Mouse (Mus musculus) T-cell, adult 2 months (primary cell): ENCODE data around the gene Wnt3a.
A peak's percentile ranks its signal among the peaks of the same experiment; 100 is the strongest.
"Not testable (repeated sequence)": the region's sequence is repeated elsewhere in the genome, so short reads cannot be mapped to it uniquely, and the experiment has no call there.

ENCODE experiments used
- DNase-seq: peaks from one replicate; pipeline ENCODE4 v3.0.0; 2022; ENCODE audit warnings: low spot score

Gene Wnt3a

GRCm38 (mm10) chr11:59218389-59218998, 72.1 kb downstream of the Wnt3a start:
- DNase-seq = no peak

GRCm38 (mm10) chr11:59216955-59217354, 73.6 kb downstream of the Wnt3a start:
- DNase-seq = no peak

GRCm38 (mm10) chr11:59212892-59213494, 77.6 kb downstream of the Wnt3a start:
- DNase-seq = no peak

- peak; percentile 87 for DNase-seq
Observed at GRCm38 (mm10) chr11:59212320-59212719, 78.2 kb downstream of the Wnt3a start.

- not testable (repeated sequence) for DNase-seq
Observed at GRCm38 (mm10) chr11:59211561-59211960, 79.0 kb downstream of the Wnt3a start.

GRCm38 (mm10) chr11:59210020-59210419, 80.5 kb downstream of the Wnt3a start:
- DNase-seq = no peak

- no peak for DNase-seq
Observed at GRCm38 (mm10) chr11:59209580-59209979, 81.0 kb downstream of the Wnt3a start.

- peak; percentile 47 for DNase-seq
Observed at GRCm38 (mm10) chr11:59209003-59209441, 81.5 kb downstream of the Wnt3a start.

- peak; percentile 92 for DNase-seq
Observed at GRCm38 (mm10) chr11:59208153-59208831, 82.3 kb downstream of the Wnt3a start, which contains the start of gene 2310033P09Rik. Gene 2310033P09Rik (plus strand): TSS chr11:59208321.

- peak; percentile 93 for DNase-seq
Observed at GRCm38 (mm10) chr11:59202081-59202995, 88.2 kb downstream of the Wnt3a start, which contains the start of gene Mrpl55. Gene Mrpl55 (plus strand): TSS chr11:59202486.

GRCm38 (mm10) chr11:59201216-59202002, 89.1 kb downstream of the Wnt3a start:
- no peak for DNase-seq
